Mouse (Mus musculus) spleen, embryonic (tissue): ENCODE measurements around the gene Insig1.

Experiments
- CTCF ChIA-PET: fragments of 350-600 bp; sonication (Branson Sonifier 250); formaldehyde crosslinking; loops from one replicate; lab custom pipeline; 2022; lab: Charles Lee

Insig1 gene

GRCm38 (mm10) chr5:28063989-28064624 lies 7.1 kb upstream of the Insig1 start:
- CTCF ChIA-PET, result no interaction called here

- CTCF ChIA-PET, result interaction anchor here (1.1 kb wide), 1 partner anchor 13 kb away, joined by 5 read pairs; no protein-coding TSS in a partner anchor
Measured at GRCm38 (mm10) chr5:28065275-28065674, 5.9 kb upstream of the Insig1 start.

- CTCF ChIA-PET, result interaction anchor here (1.1 kb wide), 1 partner anchor 12 kb away, joined by 5 read pairs; no protein-coding TSS in a partner anchor
Measured at GRCm38 (mm10) chr5:28066311-28066710, 4.9 kb upstream of the Insig1 start.

GRCm38 (mm10) chr5:28070149-28070827 lies 875 bp upstream of the Insig1 start:
- CTCF ChIA-PET, result no interaction called here

- CTCF ChIA-PET, result no interaction called here
Measured at GRCm38 (mm10) chr5:28071456-28072223, 477 bp downstream of the Insig1 start.

GRCm38 (mm10) chr5:28079431-28079830 lies 8.3 kb downstream of the Insig1 start:
- CTCF ChIA-PET, result no interaction called here

- CTCF ChIA-PET, result no interaction called here
Measured at GRCm38 (mm10) chr5:28081127-28081526, 10.0 kb downstream of the Insig1 start.

GRCm38 (mm10) chr5:28081822-28082221 lies 10.7 kb downstream of the Insig1 start:
- CTCF ChIA-PET, result no interaction called here

- CTCF ChIA-PET, result no interaction called here
Measured at GRCm38 (mm10) chr5:28082312-28082711, 11.1 kb downstream of the Insig1 start.

- CTCF ChIA-PET, result no interaction called here
Measured at GRCm38 (mm10) chr5:28082796-28083195, 11.6 kb downstream of the Insig1 start.

- CTCF ChIA-PET, result no interaction called here
Measured at GRCm38 (mm10) chr5:28084743-28085142, 13.6 kb downstream of the Insig1 start.

GRCm38 (mm10) chr5:28090547-28090946 lies 19.4 kb downstream of the Insig1 start:
- CTCF ChIA-PET, result no interaction called here

- CTCF ChIA-PET, result no interaction called here
Measured at GRCm38 (mm10) chr5:28092327-28092726, 21.2 kb downstream of the Insig1 start.

GRCm38 (mm10) chr5:28093874-28094273 lies 22.7 kb downstream of the Insig1 start:
- CTCF ChIA-PET, result interaction anchor here (1.9 kb wide), 1 partner anchor 99 kb away, joined by 5 read pairs; no protein-coding TSS in a partner anchor

GRCm38 (mm10) chr5:28094393-28094792 lies 23.2 kb downstream of the Insig1 start:
- CTCF ChIA-PET, result interaction anchor here (1.9 kb wide), 1 partner anchor 99 kb away, joined by 5 read pairs; no protein-coding TSS in a partner anchor

- CTCF ChIA-PET, result no interaction called here
Measured at GRCm38 (mm10) chr5:28094846-28095245, 23.7 kb downstream of the Insig1 start.

- CTCF ChIA-PET, result no interaction called here
Measured at GRCm38 (mm10) chr5:28095671-28096070, 24.5 kb downstream of the Insig1 start.

- CTCF ChIA-PET, result no interaction called here
Measured at GRCm38 (mm10) chr5:28106966-28107365, 35.8 kb downstream of the Insig1 start.

- CTCF ChIA-PET, result no interaction called here
Measured at GRCm38 (mm10) chr5:28107974-28108373, 36.8 kb downstream of the Insig1 start.

GRCm38 (mm10) chr5:28110881-28111280 lies 39.7 kb downstream of the Insig1 start:
- CTCF ChIA-PET, result no interaction called here

- CTCF ChIA-PET, result no interaction called here
Measured at GRCm38 (mm10) chr5:28117251-28117880, 46.2 kb downstream of the Insig1 start.
